Mouse (Mus musculus) midbrain, embryonic 14.5 days (tissue): ENCODE results near the gene Arid3a. TPM values are rescaled to one million over a fixed set of nuclear protein-coding genes. Genes with fewer than 3 reads are reported as not detected.

Experiments used
- ATAC-seq: fragments of 200-750 bp; cut with Nextera tagmentation; 2 replicates; pipeline ENCODE4 v1.8.0; 2017; ENCODE audit warnings: moderate number of reproducible peaks, moderate library complexity; ENCODE audit not compliant: low FRiP score, low TSS enrichment
- DNase-seq: peaks from one replicate; pipeline ENCODE4 v3.0.0-alpha.2; 2015
- H3K27ac ChIP-seq: fragments of 300-500 bp; sonication (generic); replicated peaks from 2 replicates; pipeline ENCODE4 v1.5.1; 2014; ENCODE audit warnings: mild to moderate bottlenecking, low read depth, low read length, moderate library complexity
- H3K27me3 ChIP-seq: fragments of 300-500 bp; sonication (generic); 2 replicates; pipeline ENCODE4 v1.6.1; 2014; ENCODE audit warnings: low read length, control low read depth, mixed read lengths; ENCODE audit not compliant: control insufficient read depth, insufficient read depth
- H3K36me3 ChIP-seq: fragments of 300-500 bp; sonication (generic); 2 replicates; pipeline ENCODE4 v1.6.1; 2014; ENCODE audit warnings: low read length, control low read depth; ENCODE audit not compliant: control insufficient read depth, insufficient read depth
- H3K4me1 ChIP-seq: fragments of 300-500 bp; sonication (generic); 2 replicates; pipeline ENCODE4 v1.6.1; 2014; ENCODE audit warnings: mild to moderate bottlenecking, antibody characterized with exemption, low read length, control low read depth; ENCODE audit not compliant: control insufficient read depth, insufficient read depth
- H3K4me2 ChIP-seq: fragments of 300-500 bp; sonication (generic); 2 replicates; pipeline ENCODE4 v1.6.1; 2014; ENCODE audit warnings: mild to moderate bottlenecking, low read length, moderate library complexity
- H3K4me3 ChIP-seq: fragments of 300-500 bp; sonication (generic); replicated peaks from 2 replicates; pipeline ENCODE4 v1.5.1; 2014; ENCODE audit warnings: low read depth, low read length
- H3K9ac ChIP-seq: fragments of 300-500 bp; sonication (generic); replicated peaks from 2 replicates; pipeline ENCODE4 v1.6.1; 2014; ENCODE audit warnings: mild to moderate bottlenecking, low read length, moderate library complexity
- H3K9me3 ChIP-seq: fragments of 300-500 bp; sonication (generic); 2 replicates; pipeline ENCODE4 v1.6.1; 2016; ENCODE audit warnings: low read length, control low read depth, mixed read lengths; ENCODE audit not compliant: control insufficient read depth
- WGBS: fragments of 180-500 bp; shearing (Covaris S2); extraction: QIAGEN DNeasy Blood & Tissue Kit; methylation state at CpG from one replicate; pipeline ENCODE4 v1.1.7; 2014; 5-methylcytosine and 5-hydroxymethylcytosine counted together
- polyA plus RNA-seq: library from polyadenylated mRNA; unstranded; fragments of >200 nt; fragmentation: Nextera tagmentation; extraction: Ambion mirVana; gene quantifications from 2 replicates; pipeline ENCODE4 v1.2.1, GENCODE M21; 2014

Gene Arid3a
- polyA plus RNA-seq, 1 experiment from 2014 or later, result 2.4 TPM

GRCm38 (mm10) chr10:79945507-79946234 lies 18.8 kb downstream of the Arid3a start:
- no peaks in the 10 kb centered on the region for H3K9me3 ChIP-seq
- H3K4me2 ChIP-seq, result no peak overlapping the region
- peak; percentile 47 for DNase-seq
- ATAC-seq, result 0 out of 2 replicates have a peak, but pooled peaks have one; percentile 58
- H3K9ac ChIP-seq, result no peak overlapping the region; the same call in 1 of the 2 replicates
- 17% methylated on average over 16 of the region's 16 CpGs for WGBS
- peaks cover 23% of the 10 kb centered on the region for H3K36me3 ChIP-seq
- H3K27me3 ChIP-seq, result no peaks in the 10 kb centered on the region
- 0 out of 2 replicates have a peak, but pooled peaks cover 6% of the 10 kb centered on the region for H3K4me1 ChIP-seq
- no peak overlapping the region for H3K27ac ChIP-seq
- H3K4me3 ChIP-seq, result no peak overlapping the region

- Histone ChIP-seq H3K27me3 (no peaks in the 10 kb centered on the region), H3K4me3 (no peak overlapping the region), H3K36me3 (peaks cover 33% of the 10 kb centered on the region), H3K4me2 (no peak overlapping the region), H3K4me1 (0 out of 2 replicates have a peak, but pooled peaks cover 6% of the 10 kb centered on the region), H3K9ac (0 out of 2 replicates have a peak overlapping the region, but pooled peaks have one; percentile 12), H3K27ac (no peak overlapping the region), H3K9me3 (no peaks in the 10 kb centered on the region)
- WGBS, result 25% methylated on average over 7 of the region's 7 CpGs
- ATAC-seq, result no peak
- no peak for DNase-seq
Measured at GRCm38 (mm10) chr10:79946752-79947322, 20.0 kb downstream of the Arid3a start.

- H3K4me1 ChIP-seq, result 0 out of 2 replicates have a peak, but pooled peaks cover 6% of the 10 kb centered on the region
- H3K27me3 ChIP-seq, result no peaks in the 10 kb centered on the region
- H3K4me2 ChIP-seq, result no peak overlapping the region
- DNase-seq (no peak), ATAC-seq (no peak)
- H3K9me3 ChIP-seq, result no peaks in the 10 kb centered on the region
- WGBS, result 88% methylated on average over 6 of the region's 6 CpGs
- no peak overlapping the region for H3K9ac ChIP-seq
- no peak overlapping the region for H3K27ac ChIP-seq
- H3K4me3 ChIP-seq, result no peak overlapping the region
- peaks cover 36% of the 10 kb centered on the region for H3K36me3 ChIP-seq
Measured at GRCm38 (mm10) chr10:79947502-79947901, 20.7 kb downstream of the Arid3a start.

- Histone ChIP-seq H3K9me3 (no peaks in the 10 kb centered on the region), H3K9ac (no peak overlapping the region), H3K27me3 (no peaks in the 10 kb centered on the region), H3K4me1 (0 out of 2 replicates have a peak, but pooled peaks cover 6% of the 10 kb centered on the region), H3K4me3 (no peak overlapping the region), H3K4me2 (no peak overlapping the region), H3K27ac (no peak overlapping the region), H3K36me3 (peaks cover 46% of the 10 kb centered on the region)
- ATAC-seq (no peak), DNase-seq (no peak)
- WGBS, result 94% methylated on average over 4 of the region's 4 CpGs
Measured at GRCm38 (mm10) chr10:79949873-79950272, 23.0 kb downstream of the Arid3a start.

- Histone ChIP-seq H3K9me3 (no peaks in the 10 kb centered on the region), H3K27me3 (no peaks in the 10 kb centered on the region), H3K36me3 (peaks cover 46% of the 10 kb centered on the region), H3K4me2 (no peak overlapping the region), H3K4me3 (no peak overlapping the region), H3K4me1 (0 out of 2 replicates have a peak, but pooled peaks cover 4% of the 10 kb centered on the region), H3K27ac (no peak overlapping the region), H3K9ac (no peak overlapping the region)
- WGBS, result 84% methylated on average over 18 of the region's 18 CpGs
- ATAC-seq (no peak), DNase-seq (no peak)
Measured at GRCm38 (mm10) chr10:79950661-79951060, 23.8 kb downstream of the Arid3a start.

GRCm38 (mm10) chr10:79953946-79954345 lies 27.1 kb downstream of the Arid3a start:
- no peak overlapping the region for H3K9ac ChIP-seq
- no peak overlapping the region for H3K4me2 ChIP-seq
- no peaks in the 10 kb centered on the region for H3K4me1 ChIP-seq
- H3K27ac ChIP-seq, result no peak overlapping the region
- DNase-seq (no peak), ATAC-seq (no peak)
- H3K36me3 ChIP-seq, result peaks cover 38% of the 10 kb centered on the region
- 84% methylated on average over 6 of the region's 6 CpGs for WGBS
- H3K27me3 ChIP-seq, result no peaks in the 10 kb centered on the region; the same call in 1 of the 2 replicates
- H3K9me3 ChIP-seq, result no peaks in the 10 kb centered on the region
- H3K4me3 ChIP-seq, result no peak overlapping the region

- H3K9ac ChIP-seq, result no peak overlapping the region
- WGBS, result 78% methylated on average over 9 of the region's 9 CpGs
Measured at GRCm38 (mm10) chr10:79955691-79956090, 28.8 kb downstream of the Arid3a start.

GRCm38 (mm10) chr10:79956643-79957154 lies 29.9 kb downstream of the Arid3a start:
- H3K27ac ChIP-seq, result no peak overlapping the region
- H3K4me2 ChIP-seq, result no peak overlapping the region
- ATAC-seq (no peak), DNase-seq (no peak)
- 17% methylated on average over 4 of the region's 4 CpGs for WGBS
- no peak overlapping the region for H3K9ac ChIP-seq
- H3K4me1 ChIP-seq, result peaks cover 6% of the 10 kb centered on the region; the same call in 1 of the 2 replicates
- no peaks in the 10 kb centered on the region for H3K9me3 ChIP-seq
- no peak overlapping the region for H3K4me3 ChIP-seq
- H3K27me3 ChIP-seq, result no peaks in the 10 kb centered on the region; the same call in 1 of the 2 replicates
- peaks cover 14% of the 10 kb centered on the region for H3K36me3 ChIP-seq

More at GRCm38 (mm10) chr10:79955691-79956090, 28.8 kb downstream of the Arid3a start:
- Histone ChIP-seq H3K27me3 (no peaks in the 10 kb centered on the region; the same call in 1 of the 2 replicates), H3K27ac (no peak overlapping the region), H3K4me2 (no peak overlapping the region), H3K4me1 (peaks cover 4% of the 10 kb centered on the region; the same call in 1 of the 2 replicates), H3K4me3 (no peak overlapping the region), H3K36me3 (peaks cover 24% of the 10 kb centered on the region), H3K9me3 (no peaks in the 10 kb centered on the region)
- no peak for DNase-seq
- ATAC-seq, result no peak
